Mouse (Mus musculus): ENCODE measurements around the gene Pacs2. TPM values are rescaled to one million over a fixed set of nuclear protein-coding genes. Genes with fewer than 3 reads are reported as not detected.

Gene Pacs2
- polyA plus RNA-seq, 1 experiment from 2014 or later: 7.9 TPM

DNA sequence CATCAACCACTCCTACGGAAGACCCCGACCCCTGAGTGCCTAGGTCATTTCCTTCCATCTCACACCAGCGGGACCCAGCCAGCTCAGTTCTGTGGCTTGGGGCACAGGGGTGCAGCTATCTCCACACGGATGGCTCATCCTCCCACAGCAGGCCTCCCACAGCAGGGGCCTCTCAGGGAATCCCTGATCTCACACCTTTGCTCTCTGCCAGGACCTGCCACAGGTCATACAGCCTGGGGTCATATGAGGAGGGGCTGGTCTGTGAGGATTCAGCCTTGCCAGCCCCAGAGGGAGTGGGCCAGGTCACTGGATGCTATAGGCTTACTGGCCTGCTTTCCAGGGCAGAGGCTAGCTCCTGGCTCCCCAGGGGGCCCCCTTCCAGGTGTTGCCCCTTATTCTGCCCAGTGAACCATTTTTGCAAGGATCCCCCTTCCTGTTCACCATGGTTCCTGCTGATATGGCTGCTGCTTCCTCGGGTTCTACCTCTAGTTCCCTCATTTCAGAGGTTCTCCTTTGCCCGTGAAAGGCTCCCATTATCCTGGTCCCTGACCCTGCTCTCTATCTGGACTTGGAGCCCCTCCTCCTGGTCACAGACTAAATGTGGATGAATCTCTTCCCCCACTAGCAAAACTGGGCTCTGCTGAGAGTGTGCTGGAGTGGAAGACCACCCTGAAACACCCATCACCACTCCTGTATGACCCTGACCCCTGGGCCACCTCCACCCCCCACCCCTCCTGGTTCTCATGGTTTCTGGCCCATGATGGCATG lies 85.3 kb downstream of the Pacs2 start:
- Histone ChIP-seq H3K27ac (no peak overlapping the region), H3K4me3 (replicated peaks; ENCODE audit: low read depth, low read length) (no peak overlapping the region), H3K4me2 (ENCODE audit: low read length) (peak overlapping the region; percentile 94), H3K4me1 (replicated peaks; ENCODE audit: insufficient read depth, low read length) (peaks cover 22% of the 10 kb centered on the region), H3K9me3 (replicated peaks; ENCODE audit: low read length) (no peaks in the 10 kb centered on the region), H3K36me3 (ENCODE audit: insufficient read depth, low read length) (no peaks in the 10 kb centered on the region), H3K27me3 (ENCODE audit: insufficient read depth, low read length) (no peaks in the 10 kb centered on the region), H3K9ac (ENCODE audit: low read depth, low read length) (peak overlapping the region; percentile 99)
- 0 out of 2 replicates have a peak, but pooled peaks have one; percentile 4 for ATAC-seq (replicated peaks; ENCODE audit: low FRiP score, low read depth)
- WGBS: 18% methylated on average over 6 of the region's 6 CpGs
- no peak for DNase-seq (ENCODE audit: low spot score)
- no peak for TF ChIP-seq CTCF (IDR thresholded peaks at IDR 0.05; ENCODE audit: low read depth)

GRCm38 (mm10) chr12:113100448-113101076 lies 86.3 kb downstream of the Pacs2 start:
- H3K9ac ChIP-seq (ENCODE audit: low read depth, low read length): no peak overlapping the region
- H3K27ac ChIP-seq: no peak overlapping the region
- WGBS: 74% methylated on average over 5 of the region's 5 CpGs
- H3K27me3 ChIP-seq (ENCODE audit: insufficient read depth, low read length): no peaks in the 10 kb centered on the region
- H3K36me3 ChIP-seq (ENCODE audit: insufficient read depth, low read length): no peaks in the 10 kb centered on the region
- DNase-seq (ENCODE audit: low spot score): no peak
- TF ChIP-seq CTCF (IDR thresholded peaks at IDR 0.05; ENCODE audit: low read depth): no peak
- peaks cover 22% of the 10 kb centered on the region for H3K4me1 ChIP-seq (replicated peaks; ENCODE audit: insufficient read depth, low read length)
- ATAC-seq (replicated peaks; ENCODE audit: low FRiP score, low read depth): no peak
- H3K4me2 ChIP-seq (ENCODE audit: low read length): no peak overlapping the region
- H3K4me3 ChIP-seq (replicated peaks; ENCODE audit: low read depth, low read length): no peak overlapping the region
- H3K9me3 ChIP-seq (replicated peaks; ENCODE audit: low read length): no peaks in the 10 kb centered on the region

- WGBS: 72% methylated on average over 9 of the region's 9 CpGs
- ATAC-seq (replicated peaks; ENCODE audit: low FRiP score, low read depth): no peak
- H3K27me3 ChIP-seq (ENCODE audit: insufficient read depth, low read length): no peaks in the 10 kb centered on the region
- H3K27ac ChIP-seq: no peak overlapping the region
- DNase-seq (ENCODE audit: low spot score): no peak
- TF ChIP-seq CTCF (IDR thresholded peaks at IDR 0.05; ENCODE audit: low read depth): no peak
- H3K36me3 ChIP-seq (ENCODE audit: insufficient read depth, low read length): no peaks in the 10 kb centered on the region
- H3K9ac ChIP-seq (ENCODE audit: low read depth, low read length): no peak overlapping the region
- H3K9me3 ChIP-seq (replicated peaks; ENCODE audit: low read length): no peaks in the 10 kb centered on the region
- no peak overlapping the region for H3K4me2 ChIP-seq (ENCODE audit: low read length)
- H3K4me3 ChIP-seq (replicated peaks; ENCODE audit: low read depth, low read length): no peak overlapping the region
- peaks cover 22% of the 10 kb centered on the region for H3K4me1 ChIP-seq (replicated peaks; ENCODE audit: insufficient read depth, low read length)
Observed at GRCm38 (mm10) chr12:113101251-113101960, 87.1 kb downstream of the Pacs2 start.

DNA sequence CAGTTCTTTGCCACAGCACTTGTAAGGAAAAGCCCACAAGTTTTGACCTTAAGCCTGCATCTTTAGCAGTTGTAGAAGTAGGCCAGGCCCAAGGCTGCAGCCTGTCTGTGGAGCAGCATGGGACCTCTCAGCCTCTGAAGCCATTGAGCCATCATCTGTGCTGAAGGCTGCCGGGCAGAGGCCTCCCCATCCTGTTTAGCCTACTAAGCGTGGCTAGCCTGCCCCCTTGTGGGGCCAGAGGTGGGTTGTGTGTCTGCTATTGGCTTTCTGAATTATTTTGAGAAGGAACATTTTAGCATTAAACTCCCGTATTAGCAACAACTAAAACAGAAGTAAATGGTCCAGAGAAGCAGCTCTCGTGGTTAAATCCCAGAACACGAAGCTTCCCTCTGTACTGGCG lies 88.2 kb downstream of the Pacs2 start:
- Histone ChIP-seq H3K4me2 (ENCODE audit: low read length) (no peak overlapping the region), H3K9me3 (replicated peaks; ENCODE audit: low read length) (no peaks in the 10 kb centered on the region), H3K36me3 (ENCODE audit: insufficient read depth, low read length) (no peaks in the 10 kb centered on the region), H3K4me1 (replicated peaks; ENCODE audit: insufficient read depth, low read length) (peaks cover 19% of the 10 kb centered on the region), H3K27me3 (ENCODE audit: insufficient read depth, low read length) (no peaks in the 10 kb centered on the region), H3K4me3 (replicated peaks; ENCODE audit: low read depth, low read length) (no peak overlapping the region), H3K9ac (ENCODE audit: low read depth, low read length) (no peak overlapping the region), H3K27ac (no peak overlapping the region)
- no peak for ATAC-seq (replicated peaks; ENCODE audit: low FRiP score, low read depth)
- 54% methylated on average over 6 of the region's 6 CpGs for WGBS
- TF ChIP-seq CTCF (IDR thresholded peaks at IDR 0.05; ENCODE audit: low read depth): peak; percentile 75
- DNase-seq (ENCODE audit: low spot score): peak; percentile 68

DNA sequence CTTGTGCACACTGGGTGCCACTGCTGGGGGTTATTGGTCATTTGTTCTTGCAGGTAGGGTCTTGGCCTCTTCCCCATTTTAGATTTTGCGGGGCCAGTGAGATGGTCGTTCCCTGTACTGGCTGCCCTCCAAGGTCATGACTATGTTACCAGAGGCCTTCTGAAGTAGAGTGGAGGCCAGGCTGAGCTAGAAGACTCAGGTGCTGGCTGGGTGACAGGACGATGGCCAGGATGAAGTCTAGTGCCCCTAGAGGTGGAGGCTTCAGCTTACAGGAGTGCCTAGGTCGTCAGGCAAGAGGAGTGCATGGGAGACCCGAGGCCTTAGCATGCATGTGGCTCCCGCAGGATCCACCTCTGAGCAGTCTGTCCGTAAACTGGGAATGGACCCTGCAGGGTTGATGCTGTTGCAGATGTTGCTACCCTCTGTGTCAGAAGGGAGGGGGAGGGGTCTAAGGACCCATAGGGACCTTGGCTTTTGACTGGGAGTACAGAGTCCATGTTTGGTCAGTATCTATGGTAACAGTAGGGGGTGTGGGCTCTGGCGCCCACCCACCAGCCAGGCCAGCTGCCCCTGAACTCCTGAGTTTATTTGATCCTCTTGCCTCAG lies 89.6 kb downstream of the Pacs2 start:
- Histone ChIP-seq H3K9ac (ENCODE audit: low read depth, low read length) (no peak overlapping the region), H3K27ac (no peak overlapping the region), H3K4me2 (ENCODE audit: low read length) (no peak overlapping the region), H3K9me3 (replicated peaks; ENCODE audit: low read length) (no peaks in the 10 kb centered on the region), H3K4me3 (replicated peaks; ENCODE audit: low read depth, low read length) (no peak overlapping the region), H3K27me3 (ENCODE audit: insufficient read depth, low read length) (no peaks in the 10 kb centered on the region), H3K4me1 (replicated peaks; ENCODE audit: insufficient read depth, low read length) (peaks cover 14% of the 10 kb centered on the region), H3K36me3 (ENCODE audit: insufficient read depth, low read length) (no peaks in the 10 kb centered on the region)
- TF ChIP-seq CTCF (IDR thresholded peaks at IDR 0.05; ENCODE audit: low read depth): peak; percentile 54
- 76% methylated on average over 8 of the region's 8 CpGs for WGBS
- DNase-seq (ENCODE audit: low spot score) (peak; percentile 36), ATAC-seq (replicated peaks; ENCODE audit: low FRiP score, low read depth) (peak; percentile 19; the same call in 1 of the 2 replicates)

GRCm38 (mm10) chr12:113106386-113106785 lies 92.1 kb downstream of the Pacs2 start:
- no peaks in the 10 kb centered on the region for H3K27me3 ChIP-seq (ENCODE audit: insufficient read depth, low read length)
- H3K4me2 ChIP-seq (ENCODE audit: low read length): no peak overlapping the region
- DNase-seq (ENCODE audit: low spot score) (no peak), ATAC-seq (replicated peaks; ENCODE audit: low FRiP score, low read depth) (no peak)
- no peak for TF ChIP-seq CTCF (IDR thresholded peaks at IDR 0.05; ENCODE audit: low read depth)
- H3K9me3 ChIP-seq (replicated peaks; ENCODE audit: low read length): no peaks in the 10 kb centered on the region
- H3K4me1 ChIP-seq (replicated peaks; ENCODE audit: insufficient read depth, low read length): no peaks in the 10 kb centered on the region; the same call in 1 of the 2 replicates
- no peak overlapping the region for H3K9ac ChIP-seq (ENCODE audit: low read depth, low read length)
- 78% methylated on average over 6 of the region's 6 CpGs for WGBS
- no peak overlapping the region for H3K4me3 ChIP-seq (replicated peaks; ENCODE audit: low read depth, low read length)
- H3K36me3 ChIP-seq (ENCODE audit: insufficient read depth, low read length): no peaks in the 10 kb centered on the region
- no peak overlapping the region for H3K27ac ChIP-seq

All from kidney, postnatal 0 days (tissue).